19 mouse cellular contexts compared by ENCODE assay signal in the genomic region with DNA sequence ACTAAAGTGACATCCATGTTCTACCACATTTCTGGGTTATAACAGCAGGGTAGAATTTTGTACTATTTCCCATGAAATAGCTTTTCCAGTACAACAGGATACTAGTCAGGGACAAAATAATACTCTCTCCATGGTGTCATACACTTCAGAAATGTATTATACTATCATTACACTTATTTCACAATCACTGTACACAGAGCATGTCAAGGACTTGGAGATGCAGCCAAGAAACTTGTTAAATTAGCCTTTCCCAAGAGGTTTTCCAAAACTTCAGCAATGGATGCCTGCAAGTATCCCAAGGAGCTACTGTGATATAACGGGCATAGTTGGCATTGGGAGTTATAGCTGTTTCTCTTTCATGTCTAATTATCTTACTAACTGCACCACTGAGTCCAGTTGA.
"Had no signal": no experiment of that assay in that cellular context is flagged by ENCODE, and none has a peak within 500 bp of the region (broad histone marks: within the 10 kb centered on the region; RNA-seq: fewer than 3 reads in every experiment).

No protein-coding gene starts in this region.

- H3K27ac ChIP-seq: liver, embryonic 12.5 days; liver, embryonic 14.5 days; midbrain, embryonic 10.5 days; midbrain, embryonic 12.5 days; neural tube, embryonic 13.5 days; neural tube, embryonic 15.5 days had no signal

- H3K27me3 ChIP-seq: liver, embryonic 12.5 days; midbrain, embryonic 12.5 days; neural tube, embryonic 13.5 days; neural tube, embryonic 15.5 days had no signal

- H3K9ac ChIP-seq: liver, embryonic 12.5 days; liver, embryonic 14.5 days; midbrain, embryonic 12.5 days; neural tube, embryonic 13.5 days; neural tube, embryonic 15.5 days had no signal

- H3K4me1 ChIP-seq: liver, embryonic 12.5 days; midbrain, embryonic 12.5 days; neural tube, embryonic 13.5 days had no signal

- H3K9me3 ChIP-seq: liver, embryonic 12.5 days; midbrain, embryonic 10.5 days; midbrain, embryonic 12.5 days; neural tube, embryonic 13.5 days; neural tube, embryonic 15.5 days had no signal

- H3K4me3 ChIP-seq: liver, embryonic 12.5 days; midbrain, embryonic 10.5 days; midbrain, embryonic 12.5 days; myocyte; neural tube, embryonic 13.5 days; neural tube, embryonic 15.5 days had no signal

- H3K4me2 ChIP-seq: liver, embryonic 12.5 days; midbrain, embryonic 12.5 days; neural tube, embryonic 13.5 days; neural tube, embryonic 15.5 days had no signal

- H3K36me3 ChIP-seq: liver, embryonic 12.5 days; midbrain, embryonic 10.5 days; midbrain, embryonic 12.5 days; neural tube, embryonic 13.5 days; neural tube, embryonic 15.5 days had no signal

- ATAC-seq: liver, embryonic 12.5 days; midbrain, embryonic 16.5 days had no signal

- DNase-seq: lung, adult 2 months; lung, postnatal 4 days; midbrain, embryonic 14.5 days; retina, postnatal 1 day; right cerebral cortex, adult 18-20 months; right cerebral cortex, postnatal 25 days; right cerebral cortex, postnatal 4 days; spleen, adult 18-20 months; thymus, adult 18-20 months; thymus, postnatal 14 days; thymus, postnatal 36 days had no signal
